9 mouse cellular contexts compared by ENCODE assay signal in the genomic region with DNA sequence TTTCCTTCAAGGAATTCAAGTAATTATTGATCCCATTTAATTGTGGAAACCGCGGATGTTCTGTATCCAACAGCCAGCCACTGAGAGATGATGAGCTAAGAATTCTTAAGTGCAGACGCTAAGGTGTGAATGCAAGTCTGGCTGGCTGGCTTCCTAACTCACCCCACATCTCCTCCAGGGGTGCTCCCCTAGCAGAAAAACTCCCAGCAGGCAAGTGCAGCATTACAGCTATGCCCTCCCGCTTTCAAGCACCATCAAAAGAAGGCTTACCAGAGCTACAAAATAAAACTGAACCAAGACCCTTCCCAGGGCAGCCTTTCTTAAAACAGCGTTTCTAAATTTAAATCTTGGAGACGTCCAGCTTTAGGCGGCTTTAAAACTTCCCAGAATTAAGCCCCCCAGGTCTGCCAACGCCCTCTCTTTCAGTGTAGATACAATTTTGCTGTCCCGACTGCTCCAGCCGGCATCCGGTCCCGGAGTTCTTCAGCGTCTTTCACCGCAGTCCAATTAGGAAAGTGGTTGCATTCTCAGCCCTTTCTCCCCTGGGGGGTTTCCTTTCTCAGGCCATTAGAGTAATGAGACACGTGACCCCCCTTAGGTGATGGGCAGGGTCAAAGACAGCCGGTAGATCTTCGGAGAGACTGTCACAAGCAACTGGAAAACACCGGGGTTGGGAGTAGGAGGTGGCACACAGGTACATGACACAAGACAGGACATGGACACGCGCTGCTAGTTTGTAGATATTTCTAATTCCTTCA. TPM values are rescaled to one million over a fixed set of nuclear protein-coding genes. Genes with fewer than 3 reads are reported as not detected.
A peak's percentile ranks its signal among the peaks of the same experiment; 100 is the strongest.
DNase-seq lines count a peak whose midpoint lies in the region; ATAC-seq and TF ChIP-seq lines count a peak whose summit lies in the region.
"Had no signal": no experiment of that assay in that cellular context is flagged by ENCODE, and none has a peak within 500 bp of the region (broad histone marks: within the 10 kb centered on the region; RNA-seq: fewer than 3 reads in every experiment).

No protein-coding gene starts in this region.

- no peak for TF ChIP-seq POLR2A in heart, adult 2 months (IDR thresholded peaks at IDR 0.05; ENCODE audit: insufficient read depth, low read depth, low read length)

- H3K27ac ChIP-seq in heart, adult 2 months = peak overlapping the region; percentile 60
- no peak overlapping the region for H3K27ac ChIP-seq in heart, embryonic 16.5 days (ENCODE audit: low read length)
- H3K27ac ChIP-seq in liver, postnatal 0 days (ENCODE audit: low read depth) = peak overlapping the region; percentile 87

- H3K36me3 ChIP-seq in heart, adult 2 months (ENCODE audit: control insufficient read depth, insufficient read depth, low read length) = no peaks in the 10 kb centered on the region
- H3K36me3 ChIP-seq in heart, embryonic 16.5 days (ENCODE audit: control insufficient read depth, insufficient read depth) = no peaks in the 10 kb centered on the region
- no peaks in the 10 kb centered on the region for H3K36me3 ChIP-seq in liver, postnatal 0 days (replicated peaks; ENCODE audit: insufficient read depth, low read length)

- H3K9ac ChIP-seq in heart, adult 2 months (ENCODE audit: low read depth, low read length) = peak overlapping the region; percentile 57
- H3K9ac ChIP-seq in heart, embryonic 16.5 days (ENCODE audit: low read length) = peak overlapping the region; percentile 66
- peak overlapping the region; percentile 13; the same call in 1 of the 2 replicates for H3K9ac ChIP-seq in liver, postnatal 0 days (replicated peaks)

- H3K79me2 ChIP-seq in heart, adult 2 months (replicated peaks; ENCODE audit: control insufficient read depth, insufficient read depth, low read length) = no peaks in the 10 kb centered on the region

- H3K4me3 ChIP-seq in heart, adult 2 months = peak overlapping the region; percentile 31
- H3K4me3 ChIP-seq in heart, embryonic 16.5 days (ENCODE audit: low read length) = peak overlapping the region; percentile 51
- H3K4me3 ChIP-seq in liver, postnatal 0 days (ENCODE audit: low read depth, low read length) = peak overlapping the region; percentile 29
- H3K4me3 ChIP-seq: myocyte had no signal

- no peaks in the 10 kb centered on the region for H3K4me1 ChIP-seq in heart, adult 2 months (ENCODE audit: control insufficient read depth, insufficient read depth, low read length)
- no peaks in the 10 kb centered on the region for H3K4me1 ChIP-seq in heart, embryonic 16.5 days (ENCODE audit: control insufficient read depth, insufficient read depth, low read length)
- no peaks in the 10 kb centered on the region for H3K4me1 ChIP-seq in liver, postnatal 0 days (ENCODE audit: insufficient read depth)

- 0 out of 2 replicates have a peak, but pooled peaks cover 1% of the 10 kb centered on the region for H3K27me3 ChIP-seq in heart, adult 2 months (ENCODE audit: control insufficient read depth, insufficient read depth, low read length)
- H3K27me3 ChIP-seq in heart, embryonic 16.5 days (ENCODE audit: control insufficient read depth, insufficient read depth, low read length) = peaks cover 4% of the 10 kb centered on the region; the same call in 1 of the 2 replicates
- no peaks in the 10 kb centered on the region for H3K27me3 ChIP-seq in liver, postnatal 0 days (ENCODE audit: insufficient read depth, low read length)

- H3K9me3 ChIP-seq in heart, embryonic 16.5 days (replicated peaks; ENCODE audit: control insufficient read depth, low read length) = peaks cover 3% of the 10 kb centered on the region; the same call in 1 of the 2 replicates
- H3K9me3 ChIP-seq in liver, postnatal 0 days (ENCODE audit: low read length) = no peaks in the 10 kb centered on the region

- 10% methylated on average over 20 of the region's 20 CpGs for WGBS in heart, adult 2 months
- WGBS in heart, embryonic 16.5 days = 12% methylated on average over 20 of the region's 20 CpGs
- 11% methylated on average over 20 of the region's 20 CpGs for WGBS in liver, postnatal 0 days (ENCODE audit: insufficient replicate concordance)

- TF ChIP-seq EP300 in heart, adult 2 months (IDR thresholded peaks at IDR 0.05; ENCODE audit: insufficient read depth, low read depth, low read length) = no peak
- no peak for TF ChIP-seq EP300 in liver, postnatal 0 days (IDR thresholded peaks at IDR 0.05; ENCODE audit: low read depth)

- intact Hi-C loops in heart, adult 2 months (cut with DNase I) = loop anchor here (5.0 kb wide), 1 partner anchor 40 kb away; no protein-coding TSS in a partner anchor

- peak overlapping the region; percentile 67 for H3K4me2 ChIP-seq in heart, embryonic 16.5 days (ENCODE audit: low read depth, low read length)
- peak overlapping the region; percentile 47 for H3K4me2 ChIP-seq in liver, postnatal 0 days (ENCODE audit: low read depth, low read length)

- DNase-seq in heart, adult 2 months = no peak
- no peak for DNase-seq in heart, adult 11 months
- DNase-seq in Muller cell, postnatal 12 days (ENCODE audit: inconsistent ontology term) = peak; percentile 56
- DNase-seq in liver, postnatal 0 days = no peak
- no peak for DNase-seq in ovary, postnatal 36 days (ENCODE audit: low spot score)
- DNase-seq in adrenal gland, postnatal 4 days (ENCODE audit: low spot score in 2 of 2) = no peak
- DNase-seq in spleen, postnatal 36 days (ENCODE audit: low spot score in 2 of 2) = no peak

- no peak for TF ChIP-seq CTCF in heart, adult 2 months (IDR thresholded peaks at IDR 0.05)
- TF ChIP-seq CTCF in liver, postnatal 0 days (IDR thresholded peaks at IDR 0.05; ENCODE audit: low read depth) = no peak

- ATAC-seq in heart, embryonic 16.5 days (replicated peaks; ENCODE audit: extremely low read depth, insufficient read depth, low FRiP score) = no peak
- ATAC-seq in liver, postnatal 0 days = no peak

RNA-seq across cellular contexts. Expression of a gene that starts 22.5 kb away (rescaled TPM):
- 10 to 100 TPM; 38.5 to 42.5 TPM for total RNA-seq in heart, adult 2 months (2021)
- 21.3 and 26.7 TPM in 2 replicates for polyA plus RNA-seq in heart, adult 2 months (2012; rRNA removed)
- 0.47 and 0.58 TPM in 2 replicates for polyA plus RNA-seq in heart, embryonic 16.5 days (2015; fragmentation: Nextera tagmentation; extraction: Ambion mirVana)
- 63.6 and 68.7 TPM in 2 replicates for polyA plus RNA-seq in liver, postnatal 0 days (2015; fragmentation: Nextera tagmentation; extraction: Ambion mirVana)
- 10 to 100 TPM in 1 of 2 experiments, 1 to 10 TPM in 1; 3.9 to 14.4 TPM for total RNA-seq in adrenal gland, postnatal 4 days (2021)

RNA-seq across cellular contexts. Expression of a gene that starts 55.5 kb away (rescaled TPM):
- 10 to 100 TPM; 27.8 to 28.7 TPM for total RNA-seq in heart, adult 2 months (2021)
- polyA plus RNA-seq in heart, adult 2 months (2012; rRNA removed) = 3.0 and 3.9 TPM in 2 replicates
- polyA plus RNA-seq in heart, embryonic 16.5 days (2015; fragmentation: Nextera tagmentation; extraction: Ambion mirVana) = 1.7 and 2.8 TPM in 2 replicates
- 15.7 and 20.6 TPM in 2 replicates for polyA plus RNA-seq in liver, postnatal 0 days (2015; fragmentation: Nextera tagmentation; extraction: Ambion mirVana)
- 1 to 10 TPM; 1.8 to 2.3 TPM for total RNA-seq in adrenal gland, postnatal 4 days (2021)

Comparison
In these comparisons a context has a peak if more than half of its experiments do, and no peak if none do; other contexts are left out.
1. RNA of a gene that starts 22.5 kb away (polyA plus RNA-seq): 63.6 to 68.7 TPM in liver, postnatal 0 days and 21.3 to 26.7 TPM in heart, adult 2 months; 0.47 to 0.58 TPM in heart, embryonic 16.5 days; every median in the first group is over 10 times any median in the second.
2. H3K9ac ChIP-seq: peak in every context shown above with its lines; median percentile 66 in heart, embryonic 16.5 days; 57 in heart, adult 2 months; 13 in liver, postnatal 0 days.
3. Peak in every context shown above with its lines, with median percentiles within 50 percentile points of each other: H3K4me3 ChIP-seq.